Mouse (Mus musculus) retina, adult 2 months (tissue): ENCODE measurements around the gene Hist3h2ba.

Experiments
- DNase-seq: peaks from one replicate; pipeline ENCODE4 v3.0.0-alpha.2; 2012; ENCODE audit warnings: low read depth, low spot score

Gene Hist3h2ba

DNA sequence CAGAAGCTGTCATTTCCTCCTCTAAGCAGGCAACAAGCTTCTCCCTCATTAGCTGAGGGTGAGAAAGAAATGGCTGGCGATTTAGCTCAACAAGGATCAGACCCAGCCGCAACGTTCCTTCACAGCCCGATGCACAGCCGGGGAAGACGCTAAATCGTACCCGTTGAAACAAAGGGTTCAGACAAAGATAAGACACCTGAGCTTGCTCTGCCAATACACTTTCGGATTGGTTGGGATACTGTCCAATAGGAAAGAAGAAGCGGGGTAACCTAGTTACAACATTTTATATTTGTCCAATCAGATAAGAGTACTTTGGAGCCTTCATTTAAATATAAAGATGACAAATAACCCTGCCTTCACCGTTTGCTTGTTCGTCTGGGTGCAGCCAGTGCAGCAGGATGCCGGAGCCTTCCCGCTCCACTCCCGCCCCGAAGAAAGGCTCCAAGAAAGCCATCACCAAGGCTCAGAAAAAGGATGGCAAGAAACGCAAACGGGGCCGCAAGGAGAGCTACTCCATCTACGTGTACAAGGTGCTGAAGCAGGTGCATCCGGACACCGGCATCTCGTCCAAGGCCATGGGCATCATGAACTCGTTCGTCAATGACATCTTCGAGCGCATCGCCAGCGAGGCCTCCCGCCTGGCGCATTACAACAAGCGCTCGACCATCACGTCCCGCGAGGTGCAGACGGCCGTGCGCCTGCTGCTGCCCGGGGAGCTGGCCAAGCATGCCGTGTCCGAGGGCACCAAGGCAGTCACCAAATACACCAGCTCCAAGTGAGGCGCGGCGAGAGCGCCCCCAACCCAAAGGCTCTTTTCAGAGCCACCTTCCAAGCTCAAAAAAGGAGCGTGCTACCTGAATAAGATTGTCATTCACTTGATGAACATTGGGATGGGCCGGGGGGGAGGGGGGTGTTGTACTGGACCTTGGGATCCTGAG lies at the start of gene Hist3h2ba:
TSS of gene Hist3h2ba (plus strand) at position 379 of the 938 bp plus-strand sequence.
- peak; percentile 77 for DNase-seq

DNA sequence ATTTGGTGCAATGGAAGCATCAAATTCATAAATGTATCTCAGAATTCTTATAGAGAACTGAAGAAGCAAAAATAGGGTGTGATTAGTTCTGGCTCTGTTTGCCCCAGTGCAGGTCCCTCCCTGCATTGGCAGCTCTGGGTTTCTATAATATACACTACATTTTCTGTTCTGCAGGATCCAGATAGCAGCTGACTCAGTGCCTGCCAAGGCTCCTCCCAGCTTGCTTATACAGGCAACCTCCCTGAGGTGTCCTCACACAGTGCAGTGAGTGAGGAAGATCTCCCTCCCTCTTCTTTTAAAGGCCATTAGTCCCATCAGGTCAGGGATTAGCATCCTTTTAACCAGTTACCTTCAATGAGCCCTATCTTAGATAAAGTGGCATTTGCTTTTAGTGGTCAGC lies 47.6 kb upstream of the Hist3h2ba start:
- no peak for DNase-seq

GRCm38 (mm10) chr11:58903511-58904409 lies 45.0 kb upstream of the Hist3h2ba start, which contains the start of gene Zfp39:
TSS of gene Zfp39 (minus strand) at chr11:58904225.
- peak; percentile 71 for DNase-seq

DNA sequence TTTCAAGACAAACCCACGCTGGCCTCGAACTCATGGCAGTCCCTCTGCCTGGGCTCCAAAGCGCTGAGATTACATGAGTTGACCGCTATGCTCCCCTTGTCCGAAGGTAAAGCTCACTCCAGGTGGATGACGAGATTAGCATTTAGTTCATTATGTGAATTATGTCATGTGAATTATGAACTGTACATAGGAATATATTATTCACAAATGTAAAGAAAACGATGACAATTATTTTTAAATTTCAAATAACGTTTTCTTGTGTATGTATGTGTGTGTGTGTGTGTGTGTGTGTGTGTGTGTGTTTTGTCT lies 44.4 kb upstream of the Hist3h2ba start:
- DNase-seq: no peak

DNA sequence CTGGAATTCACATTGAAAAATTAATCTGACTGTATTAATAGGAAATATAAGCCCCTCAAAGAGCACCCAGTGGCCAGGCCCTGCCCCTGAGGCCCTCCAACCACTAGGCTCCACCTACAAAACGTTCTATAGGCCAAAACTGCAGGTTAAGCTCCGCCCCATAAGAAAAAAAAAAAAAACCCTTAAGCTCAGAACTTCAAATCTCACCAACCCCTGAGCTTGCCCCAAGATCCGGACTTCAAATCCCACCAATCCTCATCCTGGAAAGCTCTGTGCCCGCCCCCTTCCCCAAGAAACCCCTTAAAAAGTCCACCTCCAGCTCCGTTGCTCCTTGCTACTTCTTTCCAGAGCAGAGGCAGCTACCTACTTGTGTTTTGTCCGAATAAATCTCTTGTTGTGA lies 43.9 kb upstream of the Hist3h2ba start:
- DNase-seq: no peak

DNA sequence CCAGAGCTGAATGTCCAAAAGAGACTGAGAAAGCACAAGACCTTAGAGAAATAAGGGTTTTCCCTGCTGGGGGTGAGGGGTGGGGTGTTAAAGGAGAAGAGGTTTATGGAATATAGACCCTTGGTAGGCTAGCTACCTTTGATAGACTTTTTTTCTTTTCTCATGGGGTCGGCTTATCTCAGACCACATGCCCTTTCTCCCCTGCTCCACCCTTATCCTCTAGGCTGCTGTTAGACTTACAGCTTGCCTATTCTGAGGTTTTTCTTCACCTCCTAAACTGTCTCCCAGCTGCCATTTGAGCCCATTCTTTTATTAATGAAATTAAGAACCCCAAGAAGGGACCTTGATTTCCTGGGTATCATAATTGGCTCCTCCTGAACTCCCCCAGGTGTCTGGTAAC lies 34.9 kb upstream of the Hist3h2ba start:
- no peak for DNase-seq

- DNase-seq: no peak
These were observed 34.2 kb upstream of the Hist3h2ba start for GRCm38 (mm10) chr11:58914461-58915028.

- DNase-seq: no peak
These were observed 31.6 kb upstream of the Hist3h2ba start for GRCm38 (mm10) chr11:58916879-58917744.

DNA sequence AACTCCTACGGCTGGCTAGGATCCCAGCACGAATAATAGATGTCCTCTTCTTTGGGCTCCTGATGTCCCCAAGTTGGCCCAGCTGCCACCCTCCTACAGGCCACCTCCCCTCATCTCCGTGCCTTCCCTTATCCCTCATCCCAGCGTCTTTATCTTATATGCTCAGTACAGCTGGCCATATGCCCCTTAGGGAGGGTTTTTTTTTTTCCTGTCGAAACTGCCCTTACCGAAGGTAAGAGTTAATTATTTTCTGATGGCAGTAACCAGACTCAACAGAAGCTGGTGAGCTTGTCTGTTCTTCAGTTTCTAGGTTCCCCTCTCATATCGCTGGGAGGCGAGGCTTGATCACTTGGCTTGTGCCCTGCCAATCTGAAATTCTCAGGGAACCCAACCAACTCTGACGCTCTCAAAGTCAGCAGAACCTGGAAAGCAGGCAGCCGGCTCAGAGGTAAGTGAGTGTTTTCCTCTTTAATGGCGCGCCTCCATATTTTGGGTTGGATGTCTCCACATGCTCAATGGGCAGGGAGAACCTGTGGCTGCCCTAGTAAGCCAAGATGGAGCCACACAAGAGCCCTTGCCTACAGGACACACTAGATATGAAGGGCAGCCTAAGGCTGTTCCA lies 30.9 kb upstream of the Hist3h2ba start, which contains the start of gene Btnl10:
TSS of gene Btnl10 (plus strand) at position 164 of the 622 bp plus-strand sequence.
- DNase-seq: no peak

GRCm38 (mm10) chr11:58918759-58919158 lies 30.0 kb upstream of the Hist3h2ba start:
- DNase-seq: no peak

DNA sequence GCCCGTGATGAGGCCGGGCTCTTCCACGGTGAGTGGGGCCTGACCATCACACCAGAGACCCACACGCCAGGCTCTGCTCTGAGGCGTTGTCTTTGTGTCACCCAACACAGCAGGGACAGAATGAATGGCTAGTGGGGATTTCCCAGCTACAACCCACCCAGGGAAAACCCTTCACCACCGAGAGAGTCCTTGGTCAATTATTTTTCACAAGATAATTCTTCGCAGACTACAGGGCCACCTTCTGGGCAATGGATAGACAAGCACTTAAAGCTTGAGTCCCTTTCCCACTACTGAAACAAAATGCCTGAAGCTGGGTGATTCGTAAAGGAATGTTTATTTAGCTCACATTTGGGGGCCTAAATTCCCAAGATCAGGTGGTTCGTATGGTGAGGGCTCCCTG lies 26.3 kb upstream of the Hist3h2ba start:
- no peak for DNase-seq

DNA sequence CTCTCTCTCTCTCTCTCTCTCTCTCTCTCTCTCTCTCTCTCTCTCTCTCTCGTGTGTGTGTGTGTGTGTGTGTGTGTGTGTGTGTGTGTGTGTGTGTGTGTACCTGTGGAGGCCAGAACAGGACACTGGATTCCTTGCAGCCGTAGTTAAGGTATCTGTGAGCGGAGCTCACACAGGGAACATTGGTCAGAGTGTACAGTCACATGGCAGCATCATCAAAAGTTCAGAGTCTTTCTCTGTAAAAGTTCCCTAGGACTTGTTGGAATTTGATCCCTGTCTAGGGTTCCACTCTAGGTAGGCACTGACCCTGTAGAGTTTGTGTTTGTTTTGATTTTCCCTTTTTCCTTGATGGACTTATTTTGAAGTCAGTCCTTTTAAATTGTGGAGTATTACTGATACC lies 22.1 kb upstream of the Hist3h2ba start:
- no peak for DNase-seq

- no peak for DNase-seq
These were observed 21.7 kb upstream of the Hist3h2ba start for GRCm38 (mm10) chr11:58927053-58927452.

DNA sequence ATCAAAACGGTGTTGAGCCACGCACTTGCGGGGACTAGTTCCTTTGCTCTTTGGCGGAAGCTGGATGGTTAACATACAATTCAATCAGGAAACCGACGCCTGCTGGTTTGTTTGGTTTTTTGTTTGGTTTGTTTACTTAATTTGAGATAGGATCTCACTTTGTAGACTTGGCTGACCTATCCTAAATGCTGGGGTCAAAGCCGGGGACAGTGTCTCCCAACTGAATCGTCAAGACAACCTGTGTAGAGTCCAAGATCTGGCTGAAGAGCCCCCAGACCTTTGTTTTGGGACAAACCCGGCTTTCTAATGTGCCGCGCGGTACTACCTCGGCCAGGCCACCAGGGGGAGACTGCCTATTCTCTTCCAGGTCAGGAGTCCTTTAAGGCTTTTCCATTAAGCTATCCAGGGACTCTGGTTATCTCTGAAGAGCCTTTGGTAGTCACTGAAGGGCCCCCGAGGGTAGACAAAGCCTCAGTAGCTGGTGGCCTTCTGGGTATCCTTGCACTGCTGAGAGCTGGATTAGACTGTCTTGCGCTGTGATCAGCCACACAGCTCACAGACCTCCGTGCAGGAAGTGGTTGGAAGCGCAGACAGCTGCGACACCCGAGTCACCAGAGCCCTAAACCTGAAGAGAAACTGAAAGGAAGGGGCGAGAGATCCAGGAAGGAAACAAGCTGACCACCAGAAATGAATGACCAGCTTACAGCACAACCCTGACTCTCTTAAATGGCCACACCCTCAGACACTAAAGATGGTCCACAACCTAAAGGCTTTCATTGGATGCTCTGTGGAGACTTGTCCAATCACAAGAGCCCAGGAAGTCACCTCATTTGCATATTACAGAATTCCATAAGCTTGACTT lies 20.7 kb upstream of the Hist3h2ba start:
- DNase-seq: no peak

DNA sequence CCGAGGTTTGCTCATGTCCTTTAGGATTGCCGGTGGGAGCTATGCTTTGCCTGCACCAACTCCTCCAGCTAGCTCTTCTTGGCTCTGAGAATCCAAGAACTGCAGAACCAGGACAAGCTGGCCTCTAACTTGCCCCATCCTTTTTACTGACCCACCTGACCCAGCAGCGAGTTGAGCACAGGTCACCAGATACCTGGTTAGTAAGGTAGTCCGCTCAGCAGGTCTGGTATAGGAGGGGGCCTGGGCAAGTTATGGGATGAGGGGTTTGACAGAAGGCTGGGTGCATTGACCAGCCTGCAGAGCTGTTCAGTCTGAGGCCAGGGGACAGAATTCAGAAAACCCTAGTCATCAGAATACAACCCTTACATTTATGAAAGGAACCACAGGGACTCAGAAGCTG lies 19.7 kb upstream of the Hist3h2ba start:
- no peak for DNase-seq

DNA sequence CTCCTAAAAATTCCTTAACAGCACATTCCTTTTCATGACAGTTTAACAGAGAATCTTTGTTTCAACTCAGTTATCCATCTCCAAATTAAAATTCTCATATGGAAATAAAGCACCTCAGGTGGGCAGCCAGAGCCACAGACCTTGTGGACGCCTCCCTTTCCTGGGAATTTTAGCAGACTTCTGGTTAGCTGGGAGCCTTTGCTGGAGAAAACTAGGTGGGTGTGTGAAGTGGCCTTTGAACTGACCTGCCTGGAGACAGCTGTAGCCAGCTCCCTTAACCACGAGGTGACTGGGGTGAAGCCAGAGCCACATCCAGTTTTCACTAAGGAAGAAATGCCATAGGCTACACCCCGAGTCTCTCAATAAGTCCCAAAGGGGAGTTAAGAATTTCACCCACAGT lies 19.1 kb upstream of the Hist3h2ba start:
- no peak for DNase-seq

DNA sequence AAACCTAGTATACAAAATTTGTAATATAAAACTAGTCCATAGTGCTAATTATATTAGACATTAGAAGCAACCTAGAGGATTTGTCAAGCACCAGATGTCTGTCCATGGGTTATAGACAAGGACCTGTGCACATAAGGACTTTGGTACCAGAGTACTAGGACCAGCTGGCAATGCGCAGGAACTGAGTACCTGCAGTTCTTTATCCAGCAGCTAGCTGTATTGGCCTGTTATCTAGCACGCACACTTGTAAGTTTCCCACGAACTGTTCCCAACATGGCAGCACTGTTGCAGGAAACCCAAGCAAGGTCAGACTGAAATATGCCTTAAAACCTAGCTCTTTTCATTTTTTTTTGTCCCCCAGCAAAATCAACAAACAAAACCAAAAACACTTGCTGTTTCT lies 18.5 kb upstream of the Hist3h2ba start:
- DNase-seq: no peak

DNA sequence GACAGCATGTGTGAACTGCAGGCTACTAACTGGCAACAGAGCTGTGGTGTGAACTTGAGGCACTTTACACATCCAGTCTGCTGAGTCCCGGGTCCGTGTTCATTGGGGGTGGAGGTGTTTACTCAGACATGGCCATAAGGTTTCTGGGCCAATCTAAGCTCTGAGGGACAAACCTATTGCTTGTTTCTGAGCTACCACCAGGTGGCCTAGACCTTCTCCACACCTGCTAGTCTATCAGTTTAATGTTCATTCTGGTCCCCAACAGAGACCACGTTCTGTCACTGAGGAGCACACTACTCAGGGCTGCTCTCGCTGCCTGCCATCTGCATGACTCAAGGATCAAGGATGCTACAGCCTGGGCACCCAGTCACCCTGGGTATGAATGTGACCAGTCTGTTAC lies 17.1 kb upstream of the Hist3h2ba start:
- DNase-seq: no peak

GRCm38 (mm10) chr11:58937909-58938308 lies 10.8 kb upstream of the Hist3h2ba start:
- no peak for DNase-seq
